Mouse (Mus musculus): Measurements from ENCODE around the gene Mphosph8.

The Mphosph8 gene

DNA sequence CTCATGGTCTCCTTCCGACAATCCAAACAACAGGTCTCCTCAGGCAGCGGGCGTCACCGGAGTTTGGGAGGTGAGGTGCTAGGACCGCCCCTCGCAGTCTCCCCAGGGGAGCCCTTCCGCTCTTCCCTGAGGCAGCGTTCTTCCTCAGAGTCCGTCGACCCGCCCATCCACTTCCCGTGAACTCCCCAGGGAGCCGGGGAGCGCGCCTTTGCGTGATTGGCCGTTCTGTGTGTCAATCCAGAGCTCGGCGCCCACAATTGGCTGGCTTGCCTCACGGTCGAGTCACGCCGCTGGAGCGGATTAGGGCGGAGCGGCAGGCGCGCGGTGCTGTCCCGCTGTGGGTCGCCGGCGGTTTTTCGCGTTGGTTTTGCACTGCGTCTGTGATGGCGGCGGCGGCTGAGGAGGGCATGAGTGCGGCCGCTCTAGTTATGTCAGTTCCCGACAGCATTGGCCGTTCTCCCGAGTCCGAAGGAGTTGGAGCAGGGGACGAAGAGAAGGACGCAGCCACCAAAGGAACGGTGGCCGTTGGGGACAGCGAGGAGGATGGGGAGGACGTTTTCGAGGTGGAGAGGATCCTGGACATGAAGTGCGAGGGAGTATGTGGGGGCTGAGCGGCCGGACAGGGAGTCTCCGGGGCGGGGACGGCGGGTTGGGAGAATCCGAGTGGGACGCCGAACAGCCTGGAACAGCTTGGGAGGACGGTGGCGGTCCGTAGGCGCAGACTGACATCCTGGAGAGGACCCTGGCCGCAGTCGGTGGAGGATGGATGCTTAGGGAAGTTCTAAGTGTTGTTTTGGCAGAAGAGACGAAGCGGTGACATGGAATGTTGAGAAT lies at the start of gene Mphosph8:
TSS of gene Mphosph8 (plus strand) at position 280 of the 834 bp plus-strand sequence.
- peak; percentile 99 for DNase-seq (ENCODE audit: low read depth, low spot score)
- H3K36me3 ChIP-seq (ENCODE audit: control insufficient read depth, insufficient read depth, low read length, poor library complexity, severe bottlenecking): peaks cover 3% of the 10 kb centered on the region; the same call in 1 of the 2 replicates
- H3K27me3 ChIP-seq (ENCODE audit: control insufficient read depth, insufficient read depth, low read length, poor library complexity, severe bottlenecking): no peaks in the 10 kb centered on the region; the same call in 1 of the 2 replicates

DNA sequence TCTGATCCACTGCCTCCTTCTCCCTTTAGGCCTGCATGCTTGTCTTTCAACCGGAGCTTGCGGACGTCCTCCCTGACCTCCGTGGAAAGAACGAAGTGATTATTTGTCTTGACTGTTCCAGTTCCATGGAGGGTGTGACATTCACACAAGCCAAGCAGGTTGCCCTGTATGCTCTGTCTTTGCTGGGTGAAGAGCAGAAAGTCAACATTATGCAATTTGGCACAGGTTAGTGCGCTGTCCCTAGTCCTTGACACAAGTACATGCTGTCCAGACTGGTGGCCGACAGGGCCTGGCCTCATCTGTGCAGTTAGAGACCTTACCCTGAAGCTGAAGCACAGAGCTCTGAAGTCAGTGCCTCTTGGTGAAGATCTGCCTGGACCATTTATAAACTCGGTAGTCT lies 47.6 kb upstream of the Mphosph8 start:
- DNase-seq (ENCODE audit: low read depth, low spot score): no peak
- H3K36me3 ChIP-seq (ENCODE audit: control insufficient read depth, insufficient read depth, low read length, poor library complexity, severe bottlenecking): peaks cover 23% of the 10 kb centered on the region
- no peaks in the 10 kb centered on the region for H3K27me3 ChIP-seq (ENCODE audit: control insufficient read depth, insufficient read depth, low read length, poor library complexity, severe bottlenecking)

- DNase-seq (ENCODE audit: low read depth, low spot score): no peak
- H3K27me3 ChIP-seq (ENCODE audit: control insufficient read depth, insufficient read depth, low read length, poor library complexity, severe bottlenecking): no peaks in the 10 kb centered on the region
These were observed 41.8 kb upstream of the Mphosph8 start for GRCm38 (mm10) chr14:56626202-56626601.

GRCm38 (mm10) chr14:56628336-56628735 lies 39.7 kb upstream of the Mphosph8 start:
- H3K27me3 ChIP-seq (ENCODE audit: control insufficient read depth, insufficient read depth, low read length, poor library complexity, severe bottlenecking): no peaks in the 10 kb centered on the region
- H3K36me3 ChIP-seq (ENCODE audit: control insufficient read depth, insufficient read depth, low read length, poor library complexity, severe bottlenecking): peaks cover 22% of the 10 kb centered on the region
- no peak for DNase-seq (ENCODE audit: low read depth, low spot score)

More at GRCm38 (mm10) chr14:56626202-56626601, 41.8 kb upstream of the Mphosph8 start:
- peaks cover 20% of the 10 kb centered on the region for H3K36me3 ChIP-seq (ENCODE audit: control insufficient read depth, insufficient read depth, low read length, poor library complexity, severe bottlenecking)

DNA sequence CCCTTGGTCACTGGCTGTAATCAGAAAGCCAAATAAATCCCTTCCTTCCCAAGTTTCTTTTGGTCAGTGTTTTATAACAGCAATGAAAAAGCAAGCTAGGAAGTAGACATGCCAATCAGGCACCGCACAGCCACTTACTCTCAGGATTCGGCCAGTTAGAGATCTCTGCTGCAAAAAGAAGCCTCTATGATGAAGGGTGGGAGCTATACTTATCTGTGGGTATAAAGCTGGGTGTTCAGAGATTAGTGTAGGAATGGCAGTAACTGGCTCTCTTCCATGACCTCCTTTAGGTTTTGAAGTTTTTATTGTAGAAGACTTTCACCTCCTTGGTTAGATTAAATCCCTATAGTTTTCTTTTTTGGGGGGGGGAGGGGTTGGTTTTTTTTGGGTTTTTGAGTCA lies 36.9 kb upstream of the Mphosph8 start:
- DNase-seq (ENCODE audit: low read depth, low spot score): no peak
- Histone ChIP-seq H3K27me3 (ENCODE audit: control insufficient read depth, insufficient read depth, low read length, poor library complexity, severe bottlenecking) (no peaks in the 10 kb centered on the region), H3K36me3 (ENCODE audit: control insufficient read depth, insufficient read depth, low read length, poor library complexity, severe bottlenecking) (peaks cover 34% of the 10 kb centered on the region)

- no peak for DNase-seq (ENCODE audit: low read depth, low spot score)
- no peaks in the 10 kb centered on the region for H3K27me3 ChIP-seq (ENCODE audit: control insufficient read depth, insufficient read depth, low read length, poor library complexity, severe bottlenecking)
- H3K36me3 ChIP-seq (ENCODE audit: control insufficient read depth, insufficient read depth, low read length, poor library complexity, severe bottlenecking): peaks cover 9% of the 10 kb centered on the region; the same call in 1 of the 2 replicates
These were observed 20.8 kb upstream of the Mphosph8 start for GRCm38 (mm10) chr14:56647206-56647605.

GRCm38 (mm10) chr14:56649448-56649847 lies 18.6 kb upstream of the Mphosph8 start:
- Histone ChIP-seq H3K27me3 (ENCODE audit: control insufficient read depth, insufficient read depth, low read length, poor library complexity, severe bottlenecking) (no peaks in the 10 kb centered on the region), H3K36me3 (ENCODE audit: control insufficient read depth, insufficient read depth, low read length, poor library complexity, severe bottlenecking) (peaks cover 11% of the 10 kb centered on the region)
- no peak for DNase-seq (ENCODE audit: low read depth, low spot score)

GRCm38 (mm10) chr14:56665651-56666050 lies 2.4 kb upstream of the Mphosph8 start:
- no peak for DNase-seq (ENCODE audit: low read depth, low spot score)
- Histone ChIP-seq H3K36me3 (ENCODE audit: control insufficient read depth, insufficient read depth, low read length, poor library complexity, severe bottlenecking) (no peaks in the 10 kb centered on the region), H3K27me3 (ENCODE audit: control insufficient read depth, insufficient read depth, low read length, poor library complexity, severe bottlenecking) (no peaks in the 10 kb centered on the region; the same call in 1 of the 2 replicates)

DNA sequence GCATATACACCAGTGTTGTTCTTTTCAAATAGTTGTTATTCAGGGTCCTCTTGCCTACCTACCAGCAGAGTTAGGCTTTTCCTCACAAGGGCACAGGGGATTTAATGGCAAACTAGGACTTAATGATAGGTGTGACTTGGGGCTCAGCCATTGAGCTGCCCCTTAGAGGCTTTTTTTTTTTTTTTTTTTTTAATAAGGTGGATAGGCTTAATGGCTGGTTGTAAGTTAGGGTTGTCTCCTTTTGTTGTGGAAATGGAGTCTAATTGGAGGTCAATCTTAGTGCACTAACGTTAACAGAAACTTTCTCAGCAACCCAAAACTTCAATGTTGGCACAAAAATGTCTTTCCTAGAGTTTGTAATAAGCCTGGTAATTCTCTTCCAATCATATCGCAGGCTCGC lies 1.1 kb upstream of the Mphosph8 start:
- Histone ChIP-seq H3K27me3 (ENCODE audit: control insufficient read depth, insufficient read depth, low read length, poor library complexity, severe bottlenecking) (no peaks in the 10 kb centered on the region; the same call in 1 of the 2 replicates), H3K36me3 (ENCODE audit: control insufficient read depth, insufficient read depth, low read length, poor library complexity, severe bottlenecking) (0 out of 2 replicates have a peak, but pooled peaks cover 3% of the 10 kb centered on the region)
- no peak for DNase-seq (ENCODE audit: low read depth, low spot score)

- H3K27me3 ChIP-seq (ENCODE audit: control insufficient read depth, insufficient read depth, low read length, poor library complexity, severe bottlenecking): no peaks in the 10 kb centered on the region; the same call in 1 of the 2 replicates
- H3K36me3 ChIP-seq (ENCODE audit: control insufficient read depth, insufficient read depth, low read length, poor library complexity, severe bottlenecking): peaks cover 3% of the 10 kb centered on the region; the same call in 1 of the 2 replicates
- DNase-seq (ENCODE audit: low read depth, low spot score): no peak
These were observed 1.1 kb downstream of the Mphosph8 start for GRCm38 (mm10) chr14:56669046-56669620.

DNA sequence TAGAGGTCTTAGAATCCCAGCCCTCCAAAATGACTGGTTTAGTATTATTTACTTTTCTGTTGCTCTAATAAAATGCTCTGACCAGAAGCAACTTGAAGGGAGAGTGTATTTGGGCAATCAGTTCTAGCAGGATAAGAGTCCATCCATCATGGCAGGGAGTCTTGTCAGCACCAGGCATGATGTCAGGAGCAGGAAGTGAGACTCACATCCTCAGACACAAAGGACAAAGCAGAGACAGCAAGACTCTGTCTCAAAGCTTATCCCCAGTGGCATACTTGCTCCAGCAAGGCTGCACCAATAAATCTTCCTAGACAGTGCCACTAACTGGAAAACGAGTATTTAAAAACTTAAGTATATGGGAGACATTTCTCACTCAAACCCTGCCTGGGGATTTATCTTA lies 17.4 kb downstream of the Mphosph8 start:
- Histone ChIP-seq H3K27me3 (ENCODE audit: control insufficient read depth, insufficient read depth, low read length, poor library complexity, severe bottlenecking) (no peaks in the 10 kb centered on the region), H3K36me3 (ENCODE audit: control insufficient read depth, insufficient read depth, low read length, poor library complexity, severe bottlenecking) (peaks cover 18% of the 10 kb centered on the region)
- DNase-seq (ENCODE audit: low read depth, low spot score): no peak

- Histone ChIP-seq H3K27me3 (ENCODE audit: control insufficient read depth, insufficient read depth, low read length, poor library complexity, severe bottlenecking) (no peaks in the 10 kb centered on the region), H3K36me3 (ENCODE audit: control insufficient read depth, insufficient read depth, low read length, poor library complexity, severe bottlenecking) (peaks cover 26% of the 10 kb centered on the region)
- DNase-seq (ENCODE audit: low read depth, low spot score): no peak
These were observed 21.1 kb downstream of the Mphosph8 start for GRCm38 (mm10) chr14:56689116-56689515.

DNA sequence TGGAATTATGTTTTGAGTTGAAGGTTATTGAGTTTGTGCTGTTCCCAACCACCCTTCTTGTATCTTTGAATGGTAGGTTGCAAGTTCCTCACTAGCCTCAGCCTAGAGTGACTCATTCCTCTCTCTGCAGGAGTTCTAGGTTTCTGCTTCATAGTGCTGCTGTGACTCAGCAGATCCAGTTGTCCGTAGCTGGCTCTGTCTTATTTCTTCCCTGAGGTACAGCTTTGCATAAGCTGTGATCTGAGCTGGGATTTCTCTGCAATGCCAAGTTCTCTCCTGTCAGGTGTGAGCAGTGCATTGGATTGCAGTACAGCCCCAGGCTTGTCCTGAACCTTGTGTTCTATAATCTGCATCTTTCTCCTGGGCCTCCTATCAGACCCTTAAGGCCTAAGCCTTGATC lies 21.7 kb downstream of the Mphosph8 start:
- Histone ChIP-seq H3K36me3 (ENCODE audit: control insufficient read depth, insufficient read depth, low read length, poor library complexity, severe bottlenecking) (peaks cover 25% of the 10 kb centered on the region), H3K27me3 (ENCODE audit: control insufficient read depth, insufficient read depth, low read length, poor library complexity, severe bottlenecking) (no peaks in the 10 kb centered on the region)
- DNase-seq (ENCODE audit: low read depth, low spot score): no peak

DNA sequence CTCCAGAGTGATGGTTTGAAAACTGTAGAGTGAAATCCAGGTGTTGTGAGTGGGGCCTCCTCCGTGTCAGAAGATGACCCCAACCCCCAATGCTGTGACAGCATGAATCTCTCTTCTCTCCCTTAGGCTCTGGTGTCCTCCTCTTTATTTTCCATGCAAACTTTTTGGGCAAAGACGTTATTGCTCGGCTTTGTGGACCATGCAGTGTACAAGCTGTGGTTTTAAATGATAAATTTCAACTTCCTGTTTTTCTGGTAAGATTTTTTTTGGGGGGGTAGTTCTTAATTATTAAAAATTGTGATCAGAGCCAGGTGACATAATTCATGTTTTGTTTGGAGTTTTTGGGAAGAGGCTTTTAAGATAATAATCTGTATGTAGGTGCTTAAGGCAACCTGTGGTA lies 27.4 kb downstream of the Mphosph8 start:
- no peak for DNase-seq (ENCODE audit: low read depth, low spot score)
- H3K27me3 ChIP-seq (ENCODE audit: control insufficient read depth, insufficient read depth, low read length, poor library complexity, severe bottlenecking): no peaks in the 10 kb centered on the region
- peaks cover 29% of the 10 kb centered on the region for H3K36me3 ChIP-seq (ENCODE audit: control insufficient read depth, insufficient read depth, low read length, poor library complexity, severe bottlenecking)

DNA sequence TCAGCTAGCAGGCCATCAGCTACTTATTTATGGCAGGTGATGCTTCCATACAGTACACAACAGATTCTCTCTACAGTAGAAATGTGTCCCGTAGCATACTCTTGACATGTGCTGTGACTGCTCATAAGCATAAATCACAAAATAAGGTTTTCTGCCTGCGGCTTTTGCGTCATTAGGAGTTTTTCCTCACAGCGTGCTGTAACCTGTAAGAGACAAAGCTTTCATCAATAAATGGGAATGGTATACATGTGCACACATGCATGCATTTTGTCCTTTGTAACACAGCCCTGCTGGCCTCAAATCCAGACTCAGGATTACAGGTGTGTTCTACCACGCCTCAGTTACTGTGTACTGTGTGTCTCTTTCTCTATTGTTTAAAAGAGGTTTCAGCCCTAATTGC lies 29.8 kb downstream of the Mphosph8 start:
- DNase-seq (ENCODE audit: low read depth, low spot score): no peak
- Histone ChIP-seq H3K36me3 (ENCODE audit: control insufficient read depth, insufficient read depth, low read length, poor library complexity, severe bottlenecking) (peaks cover 22% of the 10 kb centered on the region), H3K27me3 (ENCODE audit: control insufficient read depth, insufficient read depth, low read length, poor library complexity, severe bottlenecking) (no peaks in the 10 kb centered on the region)

All from splenic B cell, adult 2 months (primary cell).